Mouse (Mus musculus) gastrocnemius, postnatal 14 days (tissue): ENCODE measurements around the gene Brd4. TPM values are rescaled to one million over a fixed set of nuclear protein-coding genes. Genes with fewer than 3 reads are reported as not detected.

Experiments
- DNase-seq: peaks from one replicate; pipeline ENCODE4 v3.0.0; 2021; ENCODE audit warnings: mixed read lengths
- intact Hi-C: fragments of 180-260 bp; cut with DNase I; formaldehyde crosslinking; loops from one replicate; pipeline ENCODE4 v1.15.1; 2025; ENCODE audit warnings: low total_unique reads
- long read RNA-seq, 2 experiments: library from polyadenylated mRNA; stranded (forward); transcript quantifications; one replicate each; pipeline ENCODE4 v2.0.0; 2021
- total RNA-seq, 2 experiments: library from RNA; stranded (reverse); gene quantifications; 2 replicates each; pipeline ENCODE4 v1.2.3; 2021

Brd4 gene
- total RNA-seq, result 10 to 100 TPM; 47.0 to 47.7 TPM
- long read RNA-seq, experiment 1, partial matches to known transcripts, result 4 of 7 reads
- long read RNA-seq, experiment 1, other reads (novel, unspliced or antisense), result 3 of 7 reads
- long read RNA-seq, experiment 2, partial matches to known transcripts, result 2 of 5 reads
- long read RNA-seq, experiment 2, other reads (novel, unspliced or antisense), result 3 of 5 reads

GRCm38 (mm10) chr17:32284262-32285137 lies at the start of gene Brd4:
Gene Brd4, minus strand, starts transcription at chr17:32284722.
- peak; percentile 91 for DNase-seq
- intact Hi-C loops, result no loop called here

- intact Hi-C loops, result no loop called here
Observed at GRCm38 (mm10) chr17:32333675-32334303, 49.3 kb upstream of the Brd4 start.

GRCm38 (mm10) chr17:32327501-32327900 lies 43.0 kb upstream of the Brd4 start:
- DNase-seq, result no peak

More at GRCm38 (mm10) chr17:32333675-32334303, 49.3 kb upstream of the Brd4 start:
- no peak for DNase-seq

GRCm38 (mm10) chr17:32322809-32323208 lies 38.3 kb upstream of the Brd4 start:
- intact Hi-C loops, result no loop called here
- DNase-seq, result no peak

More at GRCm38 (mm10) chr17:32327501-32327900, 43.0 kb upstream of the Brd4 start:
- intact Hi-C loops, result no loop called here

- intact Hi-C loops, result no loop called here
Observed at GRCm38 (mm10) chr17:32321836-32322235, 37.3 kb upstream of the Brd4 start.

GRCm38 (mm10) chr17:32321390-32321734 lies 36.8 kb upstream of the Brd4 start:
- intact Hi-C loops, result no loop called here
- DNase-seq, result no peak

More at GRCm38 (mm10) chr17:32321836-32322235, 37.3 kb upstream of the Brd4 start:
- no peak for DNase-seq

- intact Hi-C loops, result no loop called here
- peak; percentile 98 for DNase-seq
Observed at GRCm38 (mm10) chr17:32320597-32321389, 36.3 kb upstream of the Brd4 start, which contains the start of gene Akap8. Gene Akap8, minus strand, starts transcription at chr17:32321238.

GRCm38 (mm10) chr17:32319950-32320349 lies 35.4 kb upstream of the Brd4 start:
- no peak for DNase-seq
- intact Hi-C loops, result no loop called here

GRCm38 (mm10) chr17:32317708-32318107 lies 33.2 kb upstream of the Brd4 start:
- no peak for DNase-seq
- intact Hi-C loops, result no loop called here

GRCm38 (mm10) chr17:32317032-32317431 lies 32.5 kb upstream of the Brd4 start:
- intact Hi-C loops, result no loop called here
- no peak for DNase-seq

GRCm38 (mm10) chr17:32315560-32315959 lies 31.0 kb upstream of the Brd4 start:
- intact Hi-C loops, result no loop called here

GRCm38 (mm10) chr17:32313892-32314291 lies 29.4 kb upstream of the Brd4 start:
- intact Hi-C loops, result no loop called here
- no peak for DNase-seq

More at GRCm38 (mm10) chr17:32315560-32315959, 31.0 kb upstream of the Brd4 start:
- DNase-seq, result no peak

GRCm38 (mm10) chr17:32312801-32313200 lies 28.3 kb upstream of the Brd4 start:
- DNase-seq, result no peak
- intact Hi-C loops, result no loop called here

GRCm38 (mm10) chr17:32307963-32308362 lies 23.4 kb upstream of the Brd4 start:
- no peak for DNase-seq
- intact Hi-C loops, result loop anchor here (10.0 kb wide), 1 partner anchor 73 kb away; no protein-coding TSS in a partner anchor

GRCm38 (mm10) chr17:32298125-32298524 lies 13.6 kb upstream of the Brd4 start:
- DNase-seq, result no peak
- intact Hi-C loops, result no loop called here

GRCm38 (mm10) chr17:32295901-32296300 lies 11.4 kb upstream of the Brd4 start:
- DNase-seq, result no peak
- intact Hi-C loops, result no loop called here

GRCm38 (mm10) chr17:32295160-32295559 lies 10.6 kb upstream of the Brd4 start:
- intact Hi-C loops, result no loop called here

GRCm38 (mm10) chr17:32285138-32285670 lies 682 bp upstream of the Brd4 start:
- no peak for DNase-seq
- intact Hi-C loops, result no loop called here

More at GRCm38 (mm10) chr17:32295160-32295559, 10.6 kb upstream of the Brd4 start:
- DNase-seq, result no peak

GRCm38 (mm10) chr17:32283771-32284221 lies 726 bp downstream of the Brd4 start:
- intact Hi-C loops, result no loop called here
- peak; percentile 57 for DNase-seq
